Mouse (Mus musculus) CH12.LX (cell line): ENCODE measurements at regions not wholly inside any gene's neighbourhood (a gene's known extent, or its start where the extent isn't known, plus 50 kb on each side); places are given as distances from the start of the nearest gene placed in this dataset.
A peak's percentile ranks its signal among the peaks of the same experiment; 100 is the strongest.

Source experiments
- DNase-seq: peaks from one replicate; pipeline ENCODE4 v3.0.0-alpha.2; 2013; ENCODE audit errors: extremely low read depth
- H3K27ac ChIP-seq: 2 replicates; pipeline ENCODE4 v1.5.1; 2012; ENCODE audit warnings: low read depth, mild to moderate bottlenecking, control low read depth, moderate library complexity; ENCODE audit not compliant: insufficient read depth
- H3K27me3 ChIP-seq: replicated peaks from 2 replicates; pipeline ENCODE3; 2012; ENCODE audit warnings: inconsistent platforms
- H3K36me3 ChIP-seq, 2 experiments: replicated peaks in 1 of 2; 2 replicates each; pipeline versions ENCODE3 to v1.6.1; 2012; ENCODE audit warnings: inconsistent platforms in 1 of 2, low read length in 1 of 2, mild to moderate bottlenecking in 1 of 2, mixed read lengths in 1 of 2, moderate library complexity in 1 of 2; ENCODE audit not compliant: control insufficient read depth in 1 of 2, insufficient read depth in 1 of 2
- H3K4me1 ChIP-seq, 2 experiments: 2 replicates each; pipeline ENCODE4 v1.6.1; 2012; ENCODE audit warnings: inconsistent platforms in 1 of 2, moderate library complexity in 1 of 2; ENCODE audit not compliant: insufficient read depth in 2 of 2, control insufficient read depth in 1 of 2
- H3K4me2 ChIP-seq: 2 replicates; pipeline ENCODE4 v1.6.1; 2012; ENCODE audit warnings: low read depth, mild to moderate bottlenecking, control low read depth; ENCODE audit not compliant: poor library complexity, insufficient read depth, severe bottlenecking
- H3K4me3 ChIP-seq, 3 experiments: fragments of 150-350 bp in 1 of 3; sonication (generic) in 1 of 3; replicated peaks in 1 of 3; 2 replicates each; pipeline versions ENCODE3 to v1.5.1; 2011 to 2012; ENCODE audit warnings: low read depth in 2 of 3, low read length in 2 of 3, mild to moderate bottlenecking in 2 of 3, moderate library complexity in 2 of 3, control low read depth in 1 of 3, improper control_type of control experiment in 1 of 3, inconsistent platforms in 1 of 3, mixed read lengths in 1 of 3; ENCODE audit not compliant: poor library complexity in 1 of 3
- H3K79me2 ChIP-seq: replicated peaks from 2 replicates; pipeline ENCODE4 v1.6.1; 2012; ENCODE audit warnings: mild to moderate bottlenecking, moderate library complexity; ENCODE audit not compliant: control insufficient read depth, poor library complexity, insufficient read depth, severe bottlenecking; ENCODE audit errors: extremely low read depth
- H3K9ac ChIP-seq: 2 replicates; pipeline ENCODE4 v1.6.1; 2012; ENCODE audit warnings: low read depth, mild to moderate bottlenecking, control low read depth, moderate library complexity; ENCODE audit not compliant: insufficient read depth
- H3K9me3 ChIP-seq: replicated peaks from 2 replicates; pipeline ENCODE3; 2012; ENCODE audit warnings: low read length, inconsistent platforms, mixed read lengths
- CTCF ChIP-seq, 2 experiments: IDR thresholded peaks in 1 of 2; conservative IDR thresholded peaks in 1 of 2; 2 replicates each; pipeline ENCODE4 v1.5.1; 2011 to 2012; ENCODE audit warnings: low read depth in 2 of 2, low read length in 2 of 2, improper control_type of control experiment in 1 of 2, inconsistent platforms in 1 of 2, mild to moderate bottlenecking in 1 of 2, moderate library complexity in 1 of 2
- ELF1 ChIP-seq: IDR thresholded peaks from 2 replicates; pipeline ENCODE4 v1.6.1; 2014; ENCODE audit warnings: low read depth, mild to moderate bottlenecking, inconsistent platforms, low read length, improper control_type of control experiment
- EP300 ChIP-seq: IDR thresholded peaks from 2 replicates; pipeline ENCODE4 v1.6.1; 2011; ENCODE audit warnings: low read length, improper control_type of control experiment
- IRF4 ChIP-seq: IDR thresholded peaks from 2 replicates; pipeline ENCODE4 v1.6.1; 2014; ENCODE audit warnings: low read depth, mild to moderate bottlenecking, inconsistent platforms, low read length, improper control_type of control experiment
- JUN ChIP-seq: IDR thresholded peaks from 2 replicates; pipeline ENCODE4 v1.6.1; 2011; ENCODE audit warnings: low read depth, mild to moderate bottlenecking, low read length, improper control_type of control experiment, moderate library complexity; ENCODE audit not compliant: insufficient read depth
- MAX ChIP-seq: IDR thresholded peaks from 2 replicates; pipeline ENCODE4 v1.6.1; 2011; ENCODE audit warnings: low read length, improper control_type of control experiment
- MAZ ChIP-seq: IDR thresholded peaks from 2 replicates; pipeline ENCODE4 v1.6.1; 2012; ENCODE audit warnings: low read depth, mild to moderate bottlenecking, inconsistent platforms, low read length, improper control_type of control experiment, moderate library complexity
- MXI1 ChIP-seq: IDR thresholded peaks from 2 replicates; pipeline ENCODE4 v1.6.1; 2011; ENCODE audit warnings: mild to moderate bottlenecking, low read depth, low read length, improper control_type of control experiment
- POLR2AphosphoS2 ChIP-seq: IDR thresholded peaks from 2 replicates; pipeline ENCODE4 v1.6.1; 2011; ENCODE audit warnings: low read depth, low read length, improper control_type of control experiment
- RAD21 ChIP-seq: IDR thresholded peaks from 2 replicates; pipeline ENCODE4 v1.6.1; 2011; ENCODE audit warnings: low read depth, mild to moderate bottlenecking, low read length, improper control_type of control experiment, moderate library complexity
- SIN3A ChIP-seq: IDR thresholded peaks from 2 replicates; pipeline ENCODE4 v1.6.1; 2012; ENCODE audit warnings: low read length, improper control_type of control experiment, inconsistent platforms
- SMC3 ChIP-seq: IDR thresholded peaks from 2 replicates; pipeline ENCODE4 v1.6.1; 2011; ENCODE audit warnings: low read depth, low read length, improper control_type of control experiment
- TCF12 ChIP-seq: IDR thresholded peaks from 2 replicates; pipeline ENCODE4 v1.6.1; 2014; ENCODE audit warnings: low read depth, mild to moderate bottlenecking, inconsistent platforms, low read length, improper control_type of control experiment
- USF1 ChIP-seq: IDR thresholded peaks from 2 replicates; pipeline ENCODE4 v1.6.1; 2014; ENCODE audit warnings: low read depth, mild to moderate bottlenecking, inconsistent platforms, low read length, improper control_type of control experiment
- ZNF384 ChIP-seq: IDR thresholded peaks from 2 replicates; pipeline ENCODE4 v1.6.1; 2012; ENCODE audit warnings: low read depth, low read length, improper control_type of control experiment, inconsistent platforms
- dilution Hi-C: fragments of 300-500 bp; cut with MboI; formaldehyde crosslinking; loops from 2 replicates; pipeline ENCODE4 v1.14.3; 2020; ENCODE audit warnings: low sequenced_read_pairs; ENCODE audit not compliant: extremely low pct_unique_long_range_greater_than_20kb, extremely low pct_ligation_motif_present
- in situ Hi-C: fragments of 300-500 bp; cut with MboI; formaldehyde crosslinking; loops from 3 replicates; pipeline ENCODE4 v1.14.3; 2019; ENCODE audit warnings: low sequenced_read_pairs, low pct_ligation_motif_present, low pct_unique_long_range_greater_than_20kb, mixed read lengths

GRCm38 (mm10) chr5:41125050-41125449 lies 582.9 kb downstream of the Rab28 start:
- Histone ChIP-seq H3K27ac (no peak overlapping the region), H3K27me3 (no peaks in the 10 kb centered on the region), H3K4me2 (no peak overlapping the region), H3K4me1 (0 out of 4 replicates have a peak, but pooled peaks cover 0 to 4% of the 10 kb centered on the region in 2 experiments), H3K4me3 (no peak overlapping the region), H3K79me2 (no peaks in the 10 kb centered on the region), H3K36me3 (no peaks in the 10 kb centered on the region), H3K9ac (no peak overlapping the region), H3K9me3 (no peaks in the 10 kb centered on the region)
- dilution Hi-C loops (no loop called here), in situ Hi-C loops (loop anchor here (25.0 kb wide), 1 partner anchor 637 kb away; the partner anchor contains the start of gene Nkx3-2)
- peak; percentile 87 for TF ChIP-seq RAD21
- no peak for TF ChIP-seq EP300
- TF ChIP-seq SMC3, result peak; percentile 75
- TF ChIP-seq USF1, result no peak
- no peak for TF ChIP-seq TCF12
- TF ChIP-seq ELF1, result no peak
- peak; percentile 31 to 73; a peak in 3 of 4 replicates for TF ChIP-seq CTCF (conservative IDR thresholded peaks at IDR 0.05 in 1 of 2, IDR thresholded peaks at IDR 0.05 in 1 of 2; ENCODE audit: low read depth in 2 of 2, low read length in 2 of 2)
- TF ChIP-seq IRF4, result no peak
- peak; percentile 53 for DNase-seq

- Histone ChIP-seq H3K9ac (no peak overlapping the region), H3K4me3 (no peak overlapping the region), H3K36me3 (no peaks in the 10 kb centered on the region), H3K79me2 (no peaks in the 10 kb centered on the region), H3K9me3 (no peaks in the 10 kb centered on the region), H3K4me1 (no peaks in the 10 kb centered on the region), H3K27ac (no peak overlapping the region), H3K4me2 (no peak overlapping the region), H3K27me3 (no peaks in the 10 kb centered on the region)
- TF ChIP-seq JUN, result no peak
- in situ Hi-C loops (no loop called here), dilution Hi-C loops (no loop called here)
- no peak for DNase-seq
Measured at GRCm38 (mm10) chr5:41117658-41118057, 590.3 kb downstream of the Rab28 start.

DNA sequence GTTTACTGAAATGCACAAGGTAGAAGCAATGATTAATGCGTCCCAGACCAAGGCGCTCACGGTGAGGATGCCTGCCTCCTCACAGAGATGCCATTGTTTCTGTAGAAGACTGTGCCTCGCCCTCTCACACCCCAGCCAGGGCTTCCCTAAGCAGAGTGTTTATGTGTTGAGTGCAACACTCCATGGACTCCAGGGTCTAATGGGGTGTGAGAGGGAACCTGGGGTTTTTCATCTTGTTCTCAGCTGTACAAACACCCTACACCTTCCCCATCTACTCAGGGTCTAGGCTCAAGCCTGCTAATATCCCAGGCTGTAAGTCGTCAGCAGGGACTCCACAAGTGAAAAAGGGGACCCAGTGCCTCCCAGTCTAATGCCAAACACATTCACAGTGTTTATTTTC lies 620.2 kb downstream of the Rab28 start:
- Histone ChIP-seq H3K4me1 (no peaks in the 10 kb centered on the region), H3K4me3 (no peak overlapping the region), H3K79me2 (no peaks in the 10 kb centered on the region), H3K4me2 (no peak overlapping the region), H3K9me3 (no peaks in the 10 kb centered on the region), H3K27ac (no peak overlapping the region), H3K36me3 (no peaks in the 10 kb centered on the region), H3K27me3 (no peaks in the 10 kb centered on the region), H3K9ac (no peak overlapping the region)
- in situ Hi-C loops, result no loop called here
- no peak for DNase-seq
- dilution Hi-C loops, result no loop called here
- no peak for TF ChIP-seq ZNF384
- TF ChIP-seq MXI1, result no peak
- TF ChIP-seq MAZ, result no peak
- no peak for TF ChIP-seq SIN3A
- no peak for TF ChIP-seq ELF1
- no peak for TF ChIP-seq MAX
- no peak for TF ChIP-seq POLR2AphosphoS2
- TF ChIP-seq TCF12, result no peak
